Mouse (Mus musculus): ENCODE measurements around the gene Gm11985.

Gene Gm11985

GRCm38 (mm10) chr11:7199736-7200392, 11.5 kb upstream of the Gm11985 start:
- DNase-seq (ENCODE audit: low spot score), result peak; percentile 25

- no peak for DNase-seq (ENCODE audit: low spot score)
Measured at GRCm38 (mm10) chr11:7198481-7199256, 10.3 kb upstream of the Gm11985 start.

GRCm38 (mm10) chr11:7198006-7198405, 9.6 kb upstream of the Gm11985 start:
- DNase-seq (ENCODE audit: low spot score), result no peak

GRCm38 (mm10) chr11:7197491-7197941, 9.1 kb upstream of the Gm11985 start, which contains the start of gene Igfbp1:
Gene Igfbp1, plus strand, starts transcription at chr11:7197782.
- DNase-seq (ENCODE audit: low spot score), result no peak

GRCm38 (mm10) chr11:7195312-7195685, 6.9 kb upstream of the Gm11985 start:
- no peak for DNase-seq (ENCODE audit: low spot score)

GRCm38 (mm10) chr11:7194432-7195311, 6.3 kb upstream of the Gm11985 start:
- no peak for DNase-seq (ENCODE audit: low spot score)

GRCm38 (mm10) chr11:7193134-7193533, 4.8 kb upstream of the Gm11985 start:
- DNase-seq (ENCODE audit: low spot score), result no peak

GRCm38 (mm10) chr11:7192710-7193109, 4.3 kb upstream of the Gm11985 start:
- DNase-seq (ENCODE audit: low spot score), result no peak

GRCm38 (mm10) chr11:7187472-7187871, 897 bp downstream of the Gm11985 start:
- no peak for DNase-seq (ENCODE audit: low spot score)

GRCm38 (mm10) chr11:7184420-7184819, 3.9 kb downstream of the Gm11985 start:
- DNase-seq (ENCODE audit: low spot score), result no peak

- DNase-seq (ENCODE audit: low spot score), result no peak
Measured at GRCm38 (mm10) chr11:7182409-7183042, 5.8 kb downstream of the Gm11985 start.

- DNase-seq (ENCODE audit: low spot score), result no peak
Measured at GRCm38 (mm10) chr11:7179276-7179675, 9.1 kb downstream of the Gm11985 start.

GRCm38 (mm10) chr11:7178724-7179123, 9.6 kb downstream of the Gm11985 start:
- no peak for DNase-seq (ENCODE audit: low spot score)

- no peak for DNase-seq (ENCODE audit: low spot score)
Measured at GRCm38 (mm10) chr11:7173664-7174063, 14.7 kb downstream of the Gm11985 start.

GRCm38 (mm10) chr11:7169645-7170044, 18.7 kb downstream of the Gm11985 start:
- DNase-seq (ENCODE audit: low spot score), result no peak

- DNase-seq (ENCODE audit: low spot score), result no peak
Measured at GRCm38 (mm10) chr11:7164416-7164815, 24.0 kb downstream of the Gm11985 start.

GRCm38 (mm10) chr11:7161502-7162174, 26.7 kb downstream of the Gm11985 start:
- no peak for DNase-seq (ENCODE audit: low spot score)

GRCm38 (mm10) chr11:7160637-7161101, 27.7 kb downstream of the Gm11985 start:
- DNase-seq (ENCODE audit: low spot score), result no peak

GRCm38 (mm10) chr11:7160146-7160545, 28.2 kb downstream of the Gm11985 start:
- DNase-seq (ENCODE audit: low spot score), result no peak

- DNase-seq (ENCODE audit: low spot score), result no peak
Measured at GRCm38 (mm10) chr11:7158196-7158595, 30.2 kb downstream of the Gm11985 start.

- DNase-seq (ENCODE audit: low spot score), result no peak
Measured at GRCm38 (mm10) chr11:7156427-7156826, 31.9 kb downstream of the Gm11985 start.

All from testis, postnatal 14 days (tissue).